Mouse (Mus musculus) liver, embryonic 14 days (tissue): ENCODE results near the gene Afp. TPM values are rescaled to one million over a fixed set of nuclear protein-coding genes. Genes with fewer than 3 reads are reported as not detected.

Experiments used
- polyA plus RNA-seq: library from polyadenylated mRNA; depleted of rRNA; stranded (reverse); fragments of >200 nt; gene quantifications from 2 replicates; pipeline ENCODE4 v1.2.3, GENCODE M21; 2012; rRNA removed

Afp gene
- polyA plus RNA-seq: 8,335 and 9,985 TPM in 2 replicates

GRCm38 (mm10) chr5:90490518-90490917 is at the start of gene Afp:
Gene Afp (plus strand): TSS chr5:90490737.

GRCm38 (mm10) chr5:90460619-90461018 is 29.9 kb upstream of the Afp start, which contains the start of gene Alb:
Gene Alb (plus strand): TSS chr5:90460897.

GRCm38 (mm10) chr5:90518356-90519100 is 28.0 kb downstream of the Afp start, which contains the start of gene Afm:
Gene Afm (plus strand): TSS chr5:90518932.

Other genes with a start within 250 kb of the Afp start
- gene Ankrd17, start 124.2 kb upstream of the Afp start, polyA plus RNA-seq: 14.8 and 15.6 TPM in 2 replicates
- 1.2 and 1.3 TPM in 2 replicates for gene Gm9958, start 123.5 kb upstream of the Afp start, polyA plus RNA-seq
- 9,664 and 11,295 TPM in 2 replicates for gene Alb, start 29.8 kb upstream of the Afp start, polyA plus RNA-seq
- 12.4 and 12.6 TPM in 2 replicates for gene Afm, start 28.2 kb downstream of the Afp start, polyA plus RNA-seq
- gene 5830473C10Rik, start 70.4 kb downstream of the Afp start, polyA plus RNA-seq: 0.59 and 0.81 TPM in 2 replicates
- 2.4 and 3.2 TPM in 2 replicates for gene Rassf6, start 149.9 kb downstream of the Afp start, polyA plus RNA-seq